Mouse (Mus musculus) intestine, postnatal 0 days (tissue): ENCODE results near the gene Tomm40. TPM values are rescaled to one million over a fixed set of nuclear protein-coding genes. Genes with fewer than 3 reads are reported as not detected.
A peak's percentile ranks its signal among the peaks of the same experiment; 100 is the strongest.

Experiments
- ATAC-seq: fragments of 200-750 bp; cut with Nextera tagmentation; 2 replicates; pipeline ENCODE4 v1.8.0; 2017; ENCODE audit warnings: mild to moderate bottlenecking, moderate TSS enrichment, moderate library complexity
- H3K27ac ChIP-seq: fragments of 300-500 bp; sonication (generic); 2 replicates; pipeline ENCODE4 v1.5.1; 2014; ENCODE audit warnings: mild to moderate bottlenecking, low read depth, low read length, moderate library complexity
- H3K27me3 ChIP-seq: fragments of 300-500 bp; sonication (generic); replicated peaks from 2 replicates; pipeline ENCODE4 v1.6.1; 2014; ENCODE audit warnings: low read length, mixed read lengths; ENCODE audit not compliant: control insufficient read depth, insufficient read depth
- H3K36me3 ChIP-seq: fragments of 300-500 bp; sonication (generic); 2 replicates; pipeline ENCODE4 v1.6.1; 2014; ENCODE audit warnings: mild to moderate bottlenecking, moderate library complexity; ENCODE audit not compliant: control insufficient read depth, insufficient read depth
- H3K4me1 ChIP-seq: fragments of 300-500 bp; sonication (generic); replicated peaks from 2 replicates; pipeline ENCODE4 v1.6.1; 2014; ENCODE audit warnings: antibody characterized with exemption, low read length, mixed read lengths; ENCODE audit not compliant: control insufficient read depth, insufficient read depth
- H3K4me2 ChIP-seq: fragments of 300-500 bp; sonication (generic); replicated peaks from 2 replicates; pipeline ENCODE4 v1.6.1; 2014; ENCODE audit warnings: low read depth, mild to moderate bottlenecking, moderate library complexity
- H3K4me3 ChIP-seq: fragments of 300-500 bp; sonication (generic); 2 replicates; pipeline ENCODE4 v1.5.1; 2014; ENCODE audit warnings: low read depth, low read length
- H3K9ac ChIP-seq: fragments of 300-500 bp; sonication (generic); 2 replicates; pipeline ENCODE4 v1.6.1; 2014; ENCODE audit warnings: mild to moderate bottlenecking, low read depth, low read length
- H3K9me3 ChIP-seq: fragments of 300-500 bp; sonication (generic); 2 replicates; pipeline ENCODE4 v1.6.1; 2016; ENCODE audit warnings: mixed run types; ENCODE audit not compliant: control insufficient read depth
- CTCF ChIP-seq: sonication (generic); IDR thresholded peaks from 2 replicates; pipeline ENCODE4 v1.5.1; 2016; ENCODE audit warnings: low read depth, mild to moderate bottlenecking, control low read depth, antibody characterized with exemption, moderate library complexity
- WGBS: fragments of 180-500 bp; shearing (Covaris S2); extraction: QIAGEN DNeasy Blood & Tissue Kit; methylation state at CpG from one replicate; pipeline ENCODE4 v1.1.7; 2014; 5-methylcytosine and 5-hydroxymethylcytosine counted together
- polyA plus RNA-seq: library from polyadenylated mRNA; unstranded; fragments of >200 nt; fragmentation: Nextera tagmentation; extraction: Ambion mirVana; gene quantifications from 2 replicates; pipeline ENCODE4 v1.2.1, GENCODE M21; 2015

Gene Tomm40
- polyA plus RNA-seq, 1 experiment from 2014 or later, result 85.5 TPM

DNA sequence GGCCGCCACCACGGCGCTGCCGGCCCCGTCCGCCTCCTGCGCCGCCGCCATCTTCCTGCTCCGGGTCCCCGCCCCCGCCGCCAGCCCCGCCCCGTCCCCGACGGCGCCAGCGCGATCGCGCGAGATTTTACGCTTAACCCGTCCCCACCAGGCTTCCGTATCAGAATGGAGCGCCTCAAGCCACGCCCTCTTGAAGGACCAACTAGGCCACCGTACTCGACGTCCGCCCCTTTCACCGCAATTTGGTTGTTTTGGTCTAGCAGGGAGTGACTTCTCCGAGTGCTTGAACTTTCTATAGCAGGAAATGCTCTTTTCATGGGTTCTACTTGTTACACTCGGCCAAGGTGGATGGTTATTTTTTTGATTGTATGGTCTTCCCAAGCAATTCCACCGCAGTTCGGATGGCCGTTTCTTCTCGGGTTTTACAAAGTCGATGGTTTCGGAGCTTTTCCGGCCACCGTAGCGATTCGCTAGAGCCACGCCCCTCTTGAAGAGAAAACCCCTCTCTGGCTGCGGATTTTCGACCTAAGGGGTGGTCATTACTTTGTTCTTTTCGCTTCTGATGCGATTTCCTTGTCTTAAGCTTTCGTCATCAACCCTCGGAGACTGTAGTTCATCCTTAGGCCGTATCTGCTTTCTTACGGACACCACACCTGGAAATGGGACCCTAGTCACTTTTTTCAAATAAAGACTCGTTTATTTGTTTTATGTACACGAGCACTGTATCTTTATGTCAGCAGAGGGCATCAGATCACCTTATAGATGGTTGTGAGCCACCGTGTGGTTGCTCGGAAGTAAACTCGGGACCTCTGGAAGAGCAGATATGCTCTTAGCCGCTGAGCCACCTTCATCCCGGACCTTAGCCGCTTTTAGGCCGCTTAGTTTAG lies 50.0 kb downstream of the Tomm40 start, which contains the start of gene Clptm1:
Clptm1 (minus strand) TSS at position 79 of the 887 bp plus-strand sequence.
- peak within 1 kb of the TSS; percentile 83 for H3K4me2 ChIP-seq
- peak within 1 kb of the TSS; percentile 91 for H3K27ac ChIP-seq
- under 1% methylated on average over 59 of the region's 63 CpGs for WGBS
- H3K4me1 ChIP-seq, result peaks cover 10% of the 10 kb centered on the region; the same call in 1 of the 2 replicates
- peak within 1 kb of the TSS; percentile 99 for H3K4me3 ChIP-seq
- peak within 1 kb of the TSS; percentile 98 for H3K9ac ChIP-seq
- TF ChIP-seq CTCF, result peak; percentile 79
- H3K9me3 ChIP-seq, result no peaks in the 10 kb centered on the region
- peaks cover 9% of the 10 kb centered on the region; the same call in 1 of the 2 replicates for H3K36me3 ChIP-seq
- H3K27me3 ChIP-seq, result no peaks in the 10 kb centered on the region
- peak; percentile 88 for ATAC-seq

DNA sequence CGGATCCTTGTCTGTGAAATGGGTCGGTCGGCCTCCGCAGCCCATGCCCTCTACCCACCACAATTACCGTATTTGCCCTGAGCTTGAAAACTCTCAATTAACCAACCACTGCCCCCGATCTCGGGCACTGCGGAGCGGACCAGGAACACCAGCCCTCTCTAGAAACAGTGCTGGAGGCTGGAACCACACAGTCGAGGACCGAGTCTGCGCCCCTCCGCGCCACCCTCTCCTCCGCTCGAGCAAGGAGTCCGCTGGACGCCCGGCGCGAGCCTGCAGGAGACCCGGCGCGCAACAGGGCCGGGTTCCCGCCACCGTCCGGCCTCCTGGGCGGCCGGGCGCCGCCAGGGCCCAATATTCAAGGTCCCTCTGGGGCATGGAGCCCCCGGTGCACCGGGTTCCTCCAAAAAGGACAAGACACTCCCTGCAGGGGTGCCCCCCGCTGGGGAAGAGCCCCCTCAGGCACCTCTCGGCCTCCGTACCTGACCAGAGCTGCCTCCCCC lies 50.7 kb downstream of the Tomm40 start:
- Histone ChIP-seq H3K4me3 (peak overlapping the region; percentile 99), H3K27ac (peak overlapping the region; percentile 91), H3K27me3 (no peaks in the 10 kb centered on the region), H3K4me2 (peak overlapping the region; percentile 83), H3K4me1 (peaks cover 10% of the 10 kb centered on the region; the same call in 1 of the 2 replicates), H3K36me3 (peaks cover 15% of the 10 kb centered on the region; the same call in 1 of the 2 replicates), H3K9ac (peak overlapping the region; percentile 98), H3K9me3 (no peaks in the 10 kb centered on the region)
- ATAC-seq, result peak; percentile 25
- no peak for TF ChIP-seq CTCF
- WGBS, result under 1% methylated on average over 36 of the region's 37 CpGs

DNA sequence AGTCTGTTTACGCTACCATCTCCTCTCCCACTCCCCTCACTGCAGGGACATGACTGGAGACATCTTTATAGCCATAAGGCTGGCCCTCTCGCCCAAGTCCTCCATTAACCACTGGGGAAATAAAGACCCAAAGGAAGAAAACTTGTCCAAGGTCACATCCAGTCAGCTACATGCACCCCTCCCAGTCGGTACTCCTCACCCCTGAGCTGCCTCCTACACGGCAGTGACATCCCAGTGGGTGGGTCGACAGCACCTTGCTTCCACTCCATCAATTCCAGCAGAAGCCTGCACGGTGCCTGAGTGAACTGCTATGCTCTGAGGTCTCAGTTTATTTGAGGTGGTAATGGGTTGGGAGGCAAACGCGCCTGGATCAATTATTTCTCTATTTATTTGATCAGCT lies 51.3 kb downstream of the Tomm40 start:
- peaks cover 10% of the 10 kb centered on the region; the same call in 1 of the 2 replicates for H3K4me1 ChIP-seq
- no peaks in the 10 kb centered on the region for H3K9me3 ChIP-seq
- H3K9ac ChIP-seq, result peak overlapping the region; percentile 98
- no peaks in the 10 kb centered on the region for H3K27me3 ChIP-seq
- ATAC-seq, result no peak
- no peak overlapping the region for H3K27ac ChIP-seq
- peak overlapping the region; percentile 99 for H3K4me3 ChIP-seq
- H3K36me3 ChIP-seq, result peaks cover 15% of the 10 kb centered on the region; the same call in 1 of the 2 replicates
- no peak for TF ChIP-seq CTCF
- WGBS, result 10% methylated on average over 8 of the region's 8 CpGs
- peak overlapping the region; percentile 83 for H3K4me2 ChIP-seq

DNA sequence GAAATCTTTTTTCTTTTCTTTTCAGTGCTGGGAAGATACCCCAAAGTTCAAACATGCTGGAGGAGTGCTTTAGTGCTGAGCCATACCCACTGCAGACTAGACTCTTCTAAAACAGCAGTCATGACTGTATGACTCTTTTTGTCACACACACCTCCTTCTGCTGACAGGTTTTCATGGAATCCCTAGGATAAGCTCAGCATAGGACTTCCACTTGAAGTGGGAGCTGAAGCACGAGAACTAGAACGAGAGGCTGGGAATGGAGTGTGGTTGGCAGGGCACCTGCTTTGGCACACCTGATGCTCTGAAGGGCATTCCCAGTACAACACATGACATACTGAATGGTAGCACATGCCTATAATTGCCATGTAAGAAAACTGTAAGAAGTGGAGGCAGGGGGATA lies 62.6 kb downstream of the Tomm40 start:
- peaks cover 69% of the 10 kb centered on the region for H3K36me3 ChIP-seq
- no peak overlapping the region for H3K27ac ChIP-seq
- no peaks in the 10 kb centered on the region for H3K9me3 ChIP-seq
- H3K4me2 ChIP-seq, result no peak overlapping the region
- H3K9ac ChIP-seq, result no peak overlapping the region
- no peak for TF ChIP-seq CTCF
- no peaks in the 10 kb centered on the region for H3K27me3 ChIP-seq
- H3K4me3 ChIP-seq, result no peak overlapping the region
- 98% methylated on average over 2 of the region's 2 CpGs for WGBS
- no peaks in the 10 kb centered on the region for H3K4me1 ChIP-seq
- ATAC-seq, result no peak

Other genes starting within 250 kb of the Tomm40 start
- 3.4 TPM in 2 replicates for gene Bloc1s3, start 207.1 kb downstream of the Tomm40 start, polyA plus RNA-seq
- 108 and 118 TPM in 2 replicates for gene Trappc6a, start 207.0 kb downstream of the Tomm40 start, polyA plus RNA-seq
- not detected in 2 replicates for gene Nkpd1, start 197.6 kb downstream of the Tomm40 start, polyA plus RNA-seq
- 13.9 and 15.0 TPM in 2 replicates for gene Ppp1r37, start 152.4 kb downstream of the Tomm40 start, polyA plus RNA-seq
- 0.14 TPM in 1 of 2 replicates, not detected in the other for gene Zfp296, start 138.2 kb downstream of the Tomm40 start, polyA plus RNA-seq
- 99.5 and 102 TPM in 2 replicates for gene Gemin7, start 137.8 kb downstream of the Tomm40 start, polyA plus RNA-seq
- 14.8 and 16.9 TPM in 2 replicates for gene Clasrp, start 111.0 kb downstream of the Tomm40 start, polyA plus RNA-seq
- 10.5 and 10.6 TPM in 2 replicates for gene Relb, start 86.0 kb downstream of the Tomm40 start, polyA plus RNA-seq
- 66.1 and 70.6 TPM in 2 replicates for gene Clptm1, start 50.4 kb downstream of the Tomm40 start, polyA plus RNA-seq
- 11,285 and 12,482 TPM in 2 replicates for gene Apoc2, start 37.5 kb downstream of the Tomm40 start, polyA plus RNA-seq
- 5.6 and 13.5 TPM in 2 replicates for gene Gm44805, start 34.0 kb downstream of the Tomm40 start, polyA plus RNA-seq
- 0.70 and 1.4 TPM in 2 replicates for gene Apoc4, start 34.0 kb downstream of the Tomm40 start, polyA plus RNA-seq
- gene Apoc1, start 22.8 kb downstream of the Tomm40 start, polyA plus RNA-seq, result 34.7 and 50.0 TPM in 2 replicates
- gene Apoe, start 16.2 kb downstream of the Tomm40 start, polyA plus RNA-seq, result 435 and 436 TPM in 2 replicates
- 93.1 and 94.7 TPM in 2 replicates for gene Nectin2, start 35.0 kb upstream of the Tomm40 start, polyA plus RNA-seq
- gene Bcam, start 55.6 kb upstream of the Tomm40 start, polyA plus RNA-seq, result 36.2 and 38.0 TPM in 2 replicates
- gene Cblc, start 81.4 kb upstream of the Tomm40 start, polyA plus RNA-seq, result 54.8 and 56.5 TPM in 2 replicates
- gene Bcl3, start 107.3 kb upstream of the Tomm40 start, polyA plus RNA-seq, result 19.0 and 23.7 TPM in 2 replicates
- gene Gm19345, start 136.6 kb upstream of the Tomm40 start, polyA plus RNA-seq, result 0.16 and 0.39 TPM in 2 replicates
- not detected in 2 replicates for gene Ceacam16, start 145.9 kb upstream of the Tomm40 start, polyA plus RNA-seq
- gene Ceacam19, start 172.5 kb upstream of the Tomm40 start, polyA plus RNA-seq, result not detected in 2 replicates
- gene Pvr, start 205.7 kb upstream of the Tomm40 start, polyA plus RNA-seq, result 8.9 and 10.7 TPM in 2 replicates
- gene Igsf23, start 235.3 kb upstream of the Tomm40 start, polyA plus RNA-seq, result 171 and 189 TPM in 2 replicates
- 36.1 and 39.7 TPM in 2 replicates for gene Ceacam20, start 250.0 kb upstream of the Tomm40 start, polyA plus RNA-seq